Mouse (Mus musculus): ENCODE measurements around the gene Pnrc2.

- TF ChIP-seq CTCF (IDR thresholded peaks at IDR 0.05 in 2 of 3, conservative IDR thresholded peaks at IDR 0.05 in 1 of 3; ENCODE audit: control insufficient read depth in 1 of 3, insufficient read depth in 1 of 3, low read depth in 2 of 3, low read length in 3 of 3, poor library complexity in 1 of 3, severe bottlenecking in 1 of 3) (no peak), HCFC1 (IDR thresholded peaks at IDR 0.05; ENCODE audit: low read depth, low read length) (no peak), MAX (IDR thresholded peaks at IDR 0.05; ENCODE audit: low read length) (no peak), USF2 (IDR thresholded peaks at IDR 0.05; ENCODE audit: borderline replicate concordance in 1 of 2, insufficient read depth in 1 of 2, low read depth in 1 of 2, low read length in 2 of 2) (no peak), NELFE (IDR thresholded peaks at IDR 0.05; ENCODE audit: low read depth, low read length) (no peak), NRF1 (IDR thresholded peaks at IDR 0.05; ENCODE audit: insufficient read depth, low read depth, low read length, poor library complexity, severe bottlenecking) (no peak), POLR2A (IDR thresholded peaks at IDR 0.05; ENCODE audit: control insufficient read depth in 1 of 2, insufficient read depth in 1 of 2, low read depth in 1 of 2, low read length in 2 of 2, poor library complexity in 1 of 2) (0 out of 4 replicates have a peak, but pooled peaks of 1 of the 2 experiments have one; percentile 2), JUND (IDR thresholded peaks at IDR 0.05; ENCODE audit: low read depth, low read length) (no peak), POLR2AphosphoS5 (IDR thresholded peaks at IDR 0.05; ENCODE audit: borderline replicate concordance, low read depth, low read length) (no peak), USF1 (IDR thresholded peaks at IDR 0.05; ENCODE audit: low read depth, low read length) (no peak), EP300 (IDR thresholded peaks at IDR 0.05; ENCODE audit: low read depth in 1 of 2, low read length in 2 of 2) (no peak), MYC (IDR thresholded peaks at IDR 0.05; ENCODE audit: low read depth, low read length) (0 out of 2 replicates have a peak, but pooled peaks have one; percentile 12), CHD1 (IDR thresholded peaks at IDR 0.05; ENCODE audit: low read depth, low read length) (no peak)
Observed at GRCm38 (mm10) chr4:135872015-135872414, 1.6 kb downstream of the Pnrc2 start.

Data from MEL (cell line).